Mouse (Mus musculus): Measurements from ENCODE around the gene Khdc4.

Gene Khdc4

GRCm38 (mm10) chr3:88717198-88717798, 31.7 kb downstream of the Khdc4 start:
- in situ Hi-C loops (cut with MboI, MseI) = no loop called here

- in situ Hi-C loops (cut with MboI, MseI) = no loop called here
These were observed 32.2 kb downstream of the Khdc4 start for GRCm38 (mm10) chr3:88717831-88718230.

GRCm38 (mm10) chr3:88719098-88719497, 33.5 kb downstream of the Khdc4 start:
- in situ Hi-C loops (cut with MboI, MseI) = no loop called here

- in situ Hi-C loops (cut with MboI, MseI) = no loop called here
These were observed 51.0 kb downstream of the Khdc4 start for GRCm38 (mm10) chr3:88736556-88736955.

- in situ Hi-C loops (cut with MboI, MseI) = no loop called here
These were observed 53.0 kb downstream of the Khdc4 start for GRCm38 (mm10) chr3:88738641-88739040.

GRCm38 (mm10) chr3:88740147-88740546, 54.5 kb downstream of the Khdc4 start:
- in situ Hi-C loops (cut with MboI, MseI) = no loop called here

- in situ Hi-C loops (cut with MboI, MseI) = no loop called here
These were observed 59.9 kb downstream of the Khdc4 start for GRCm38 (mm10) chr3:88745534-88745933.

- in situ Hi-C loops (cut with MboI, MseI) = no loop called here
These were observed 60.7 kb downstream of the Khdc4 start for GRCm38 (mm10) chr3:88746139-88746870.

- in situ Hi-C loops (cut with MboI, MseI) = no loop called here
These were observed 61.2 kb downstream of the Khdc4 start for GRCm38 (mm10) chr3:88746871-88747231.

- in situ Hi-C loops (cut with MboI, MseI) = no loop called here
These were observed 68.7 kb downstream of the Khdc4 start for GRCm38 (mm10) chr3:88754283-88754682.

GRCm38 (mm10) chr3:88755541-88755940, 69.9 kb downstream of the Khdc4 start:
- in situ Hi-C loops (cut with MboI, MseI) = no loop called here

- in situ Hi-C loops (cut with MboI, MseI) = no loop called here
These were observed 70.7 kb downstream of the Khdc4 start for GRCm38 (mm10) chr3:88756276-88756675.

- in situ Hi-C loops (cut with MboI, MseI) = no loop called here
These were observed 72.5 kb downstream of the Khdc4 start for GRCm38 (mm10) chr3:88758045-88758500.

- in situ Hi-C loops (cut with MboI, MseI) = no loop called here
These were observed 76.0 kb downstream of the Khdc4 start for GRCm38 (mm10) chr3:88761619-88762018.

GRCm38 (mm10) chr3:88762401-88762831, 76.8 kb downstream of the Khdc4 start:
- in situ Hi-C loops (cut with MboI, MseI) = no loop called here

Measured in T-helper 1 cell (primary cell).